Mouse (Mus musculus) G1E (cell line): ENCODE data around the gene Fkbp8.

Experiments
- CTCF ChIP-seq: IDR thresholded peaks from 2 replicates; pipeline ENCODE4 v1.5.1; 2012; ENCODE audit warnings: low read depth, low read length, inconsistent platforms, mixed read lengths
- GATA1 ChIP-seq: IDR thresholded peaks from 2 replicates; pipeline ENCODE4 v1.6.1; 2012; ENCODE audit warnings: borderline replicate concordance, low read length, inconsistent platforms, mixed read lengths
- GATA2 ChIP-seq: IDR thresholded peaks from 2 replicates; pipeline ENCODE4 v1.6.1; 2012; ENCODE audit warnings: low read depth, low read length, inconsistent platforms, borderline replicate concordance
- POLR2AphosphoS5 ChIP-seq: IDR thresholded peaks from 2 replicates; pipeline ENCODE4 v1.6.1; 2012; ENCODE audit warnings: low read depth, low read length, inconsistent platforms; ENCODE audit not compliant: insufficient replicate concordance
- TAL1 ChIP-seq: conservative IDR thresholded peaks from 2 replicates; pipeline ENCODE4 v1.6.1; 2012; ENCODE audit warnings: low read depth, low read length, inconsistent platforms, mixed read lengths

DNA sequence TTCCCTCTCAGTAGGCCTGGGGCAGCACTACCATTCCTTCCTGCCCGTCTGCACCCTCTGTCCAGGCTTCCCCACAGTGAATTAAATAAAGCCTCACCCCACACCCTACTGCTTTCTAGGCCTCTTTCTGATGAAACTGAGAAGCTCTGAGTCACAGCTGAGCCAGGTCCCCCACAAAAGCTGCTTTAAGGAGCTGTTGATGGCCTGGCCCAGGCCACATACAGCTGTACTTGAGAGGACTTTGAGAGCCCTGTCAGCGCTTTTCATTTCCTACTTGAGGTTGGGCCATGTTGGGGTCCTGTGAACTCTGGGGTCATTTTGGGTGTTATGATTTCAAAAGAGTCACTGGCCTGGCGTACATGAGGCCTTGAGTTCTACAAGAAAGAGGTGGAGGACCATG, 7.7 kb downstream of the Fkbp8 start:
- TF ChIP-seq CTCF, result no peak
- TF ChIP-seq GATA2, result no peak
- TF ChIP-seq GATA1, result no peak
- TF ChIP-seq TAL1, result no peak
- TF ChIP-seq POLR2AphosphoS5, result no peak
